Mouse (Mus musculus): ENCODE measurements around the gene Tshz3. TPM values are rescaled to one million over a fixed set of nuclear protein-coding genes. Genes with fewer than 3 reads are reported as not detected.
A peak's percentile ranks its signal among the peaks of the same experiment; 100 is the strongest.

Tshz3 gene
- polyA plus RNA-seq, 1 experiment from 2014 or later, result 2.2 TPM

DNA sequence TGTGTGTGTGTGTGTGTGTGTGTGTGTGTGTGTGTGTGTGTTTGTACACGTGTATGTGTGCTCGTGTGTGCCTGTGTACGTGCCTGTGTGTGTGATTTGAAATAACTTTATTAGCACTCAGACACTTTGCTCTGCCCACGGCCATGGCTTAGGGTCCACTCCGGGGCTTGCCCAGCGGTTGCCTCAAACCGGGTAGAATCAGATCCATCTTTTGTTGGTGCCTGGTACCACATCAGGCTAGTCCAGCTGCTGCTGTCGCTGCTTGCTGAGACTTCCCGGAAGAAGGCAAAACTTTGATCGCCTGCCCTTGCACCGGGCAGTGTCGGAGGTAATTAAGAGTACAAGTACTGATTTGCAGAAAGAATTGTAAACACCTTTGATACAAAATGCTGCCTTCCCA lies 12.1 kb downstream of the Tshz3 start:
- no peak overlapping the region; the same call in 1 of the 2 replicates for H3K4me2 ChIP-seq (replicated peaks; ENCODE audit: low read depth)
- ATAC-seq, result no peak
- no peak overlapping the region for H3K27ac ChIP-seq (ENCODE audit: low read depth, low read length)
- no peak for TF ChIP-seq CTCF (IDR thresholded peaks at IDR 0.05; ENCODE audit: low read depth)
- no peaks in the 10 kb centered on the region for H3K9me3 ChIP-seq (ENCODE audit: control insufficient read depth)
- H3K4me1 ChIP-seq (replicated peaks; ENCODE audit: control insufficient read depth, insufficient read depth, low read length), result no peaks in the 10 kb centered on the region
- no peaks in the 10 kb centered on the region for H3K36me3 ChIP-seq (ENCODE audit: control insufficient read depth, insufficient read depth)
- WGBS, result 20% methylated on average over 12 of the region's 12 CpGs
- no peaks in the 10 kb centered on the region for H3K27me3 ChIP-seq (replicated peaks; ENCODE audit: control insufficient read depth, insufficient read depth, low read length)
- H3K4me3 ChIP-seq (ENCODE audit: low read depth, low read length), result no peak overlapping the region
- H3K9ac ChIP-seq (ENCODE audit: low read depth, low read length), result no peak overlapping the region

- Histone ChIP-seq H3K36me3 (ENCODE audit: control insufficient read depth, insufficient read depth) (no peaks in the 10 kb centered on the region), H3K27me3 (replicated peaks; ENCODE audit: control insufficient read depth, insufficient read depth, low read length) (no peaks in the 10 kb centered on the region), H3K9me3 (ENCODE audit: control insufficient read depth) (no peaks in the 10 kb centered on the region), H3K4me2 (replicated peaks; ENCODE audit: low read depth) (no peak overlapping the region; the same call in 1 of the 2 replicates), H3K4me3 (ENCODE audit: low read depth, low read length) (no peak overlapping the region), H3K9ac (ENCODE audit: low read depth, low read length) (no peak overlapping the region), H3K4me1 (replicated peaks; ENCODE audit: control insufficient read depth, insufficient read depth, low read length) (no peaks in the 10 kb centered on the region), H3K27ac (ENCODE audit: low read depth, low read length) (no peak overlapping the region)
- 34% methylated on average over 6 of the region's 6 CpGs for WGBS
- no peak for TF ChIP-seq CTCF (IDR thresholded peaks at IDR 0.05; ENCODE audit: low read depth)
- ATAC-seq, result no peak
Measured at GRCm38 (mm10) chr7:36710387-36710786, 12.5 kb downstream of the Tshz3 start.

- 81% methylated on average over 2 of the region's 2 CpGs for WGBS
- no peak overlapping the region for H3K4me3 ChIP-seq (ENCODE audit: low read depth, low read length)
- H3K9me3 ChIP-seq (ENCODE audit: control insufficient read depth), result no peaks in the 10 kb centered on the region
- no peak overlapping the region for H3K9ac ChIP-seq (ENCODE audit: low read depth, low read length)
- no peaks in the 10 kb centered on the region for H3K36me3 ChIP-seq (ENCODE audit: control insufficient read depth, insufficient read depth)
- H3K27ac ChIP-seq (ENCODE audit: low read depth, low read length), result no peak overlapping the region
- no peak overlapping the region for H3K4me2 ChIP-seq (replicated peaks; ENCODE audit: low read depth)
- peak; percentile 29 for TF ChIP-seq CTCF (IDR thresholded peaks at IDR 0.05; ENCODE audit: low read depth)
- ATAC-seq, result no peak
- H3K4me1 ChIP-seq (replicated peaks; ENCODE audit: control insufficient read depth, insufficient read depth, low read length), result no peaks in the 10 kb centered on the region
- H3K27me3 ChIP-seq (replicated peaks; ENCODE audit: control insufficient read depth, insufficient read depth, low read length), result no peaks in the 10 kb centered on the region
Measured at GRCm38 (mm10) chr7:36711766-36712165, 13.8 kb downstream of the Tshz3 start.

DNA sequence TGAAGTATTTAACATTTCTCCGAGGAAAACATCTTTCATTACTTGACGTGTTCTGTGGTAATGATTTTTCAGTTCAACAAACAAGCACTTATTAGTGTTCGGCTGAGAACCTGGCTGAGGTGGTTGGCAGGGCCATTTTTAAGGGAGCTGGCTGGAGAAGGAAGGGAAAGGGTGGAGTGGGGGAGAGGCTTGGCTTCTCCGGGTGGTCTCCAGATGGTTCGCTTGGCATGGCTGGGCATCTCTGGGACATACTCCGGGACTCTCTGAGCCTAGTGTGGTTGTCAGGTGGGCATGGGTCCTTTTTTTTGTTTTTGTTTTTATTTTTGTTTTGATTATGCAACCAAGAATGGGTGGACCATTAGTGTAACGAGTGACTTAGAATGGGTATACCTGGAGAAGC lies 16.4 kb downstream of the Tshz3 start:
- no peak for ATAC-seq
- Histone ChIP-seq H3K4me3 (ENCODE audit: low read depth, low read length) (no peak overlapping the region), H3K36me3 (ENCODE audit: control insufficient read depth, insufficient read depth) (no peaks in the 10 kb centered on the region), H3K4me1 (replicated peaks; ENCODE audit: control insufficient read depth, insufficient read depth, low read length) (no peaks in the 10 kb centered on the region), H3K9me3 (ENCODE audit: control insufficient read depth) (no peaks in the 10 kb centered on the region), H3K4me2 (replicated peaks; ENCODE audit: low read depth) (no peak overlapping the region), H3K27ac (ENCODE audit: low read depth, low read length) (no peak overlapping the region), H3K9ac (ENCODE audit: low read depth, low read length) (no peak overlapping the region), H3K27me3 (replicated peaks; ENCODE audit: control insufficient read depth, insufficient read depth, low read length) (no peaks in the 10 kb centered on the region)
- WGBS, result 78% methylated on average over 7 of the region's 7 CpGs
- no peak for TF ChIP-seq CTCF (IDR thresholded peaks at IDR 0.05; ENCODE audit: low read depth)

- ATAC-seq, result no peak
- no peaks in the 10 kb centered on the region for H3K4me1 ChIP-seq (replicated peaks; ENCODE audit: control insufficient read depth, insufficient read depth, low read length)
- H3K9me3 ChIP-seq (ENCODE audit: control insufficient read depth), result no peaks in the 10 kb centered on the region
- H3K27me3 ChIP-seq (replicated peaks; ENCODE audit: control insufficient read depth, insufficient read depth, low read length), result no peaks in the 10 kb centered on the region
- H3K4me2 ChIP-seq (replicated peaks; ENCODE audit: low read depth), result no peak overlapping the region
- 55% methylated on average over 6 of the region's 6 CpGs for WGBS
- H3K4me3 ChIP-seq (ENCODE audit: low read depth, low read length), result no peak overlapping the region
- H3K36me3 ChIP-seq (ENCODE audit: control insufficient read depth, insufficient read depth), result no peaks in the 10 kb centered on the region
- no peak overlapping the region for H3K27ac ChIP-seq (ENCODE audit: low read depth, low read length)
- TF ChIP-seq CTCF (IDR thresholded peaks at IDR 0.05; ENCODE audit: low read depth), result peak; percentile 48
- no peak overlapping the region for H3K9ac ChIP-seq (ENCODE audit: low read depth, low read length)
Measured at GRCm38 (mm10) chr7:36717192-36717591, 19.3 kb downstream of the Tshz3 start.

GRCm38 (mm10) chr7:36720830-36721229 lies 22.9 kb downstream of the Tshz3 start:
- no peaks in the 10 kb centered on the region for H3K9me3 ChIP-seq (ENCODE audit: control insufficient read depth)
- TF ChIP-seq CTCF (IDR thresholded peaks at IDR 0.05; ENCODE audit: low read depth), result no peak
- no peak overlapping the region for H3K4me3 ChIP-seq (ENCODE audit: low read depth, low read length)
- WGBS, result 44% methylated on average over 9 of the region's 9 CpGs
- H3K4me2 ChIP-seq (replicated peaks; ENCODE audit: low read depth), result no peak overlapping the region
- H3K4me1 ChIP-seq (replicated peaks; ENCODE audit: control insufficient read depth, insufficient read depth, low read length), result no peaks in the 10 kb centered on the region
- no peaks in the 10 kb centered on the region for H3K27me3 ChIP-seq (replicated peaks; ENCODE audit: control insufficient read depth, insufficient read depth, low read length)
- no peak overlapping the region for H3K27ac ChIP-seq (ENCODE audit: low read depth, low read length)
- H3K9ac ChIP-seq (ENCODE audit: low read depth, low read length), result no peak overlapping the region
- ATAC-seq, result no peak
- no peaks in the 10 kb centered on the region for H3K36me3 ChIP-seq (ENCODE audit: control insufficient read depth, insufficient read depth)

All from intestine, postnatal 0 days (tissue).